Mouse (Mus musculus) erythroblast, adult 5-6 weeks (primary cell): ENCODE data around the gene Sult2a4. TPM values are rescaled to one million over a fixed set of nuclear protein-coding genes. Genes with fewer than 3 reads are reported as not detected.
"Not testable (repeated sequence)": the region's sequence is repeated elsewhere in the genome, so short reads cannot be mapped to it uniquely, and the experiment has no call there.

Experiments used
- ATAC-seq: replicated peaks from 2 replicates; pipeline ENCODE4 v1.8.0; 2016; ENCODE audit warnings: moderate number of reproducible peaks, mild to moderate bottlenecking, moderate TSS enrichment, inconsistent platforms; ENCODE audit not compliant: poor library complexity, low FRiP score, severe bottlenecking
- total RNA-seq, 2 experiments: library from RNA; stranded (forward) in 1 of 2; stranded (reverse) in 1 of 2; fragments of 150-400 nt in 1 of 2; fragments of 200-764, 138-1000 nt in 1 of 2; gene quantifications; 2 replicates each; pipeline versions ENCODE4 v1.2.3 to v1.2.4; 2015 to 2017; ENCODE audit warnings: low replicate concordance in 2 of 2

Gene Sult2a4
- total RNA-seq (2015; ENCODE audit: low replicate concordance): not detected in 2 replicates
- total RNA-seq (2017; ENCODE audit: low replicate concordance): not detected in 2 replicates

GRCm38 (mm10) chr7:13989507-13989906, at the start of gene Sult2a4:
TSS of gene Sult2a4 (minus strand) at chr7:13989607.
- ATAC-seq: not testable (repeated sequence)

GRCm38 (mm10) chr7:14030831-14031230, 41.4 kb upstream of the Sult2a4 start:
- not testable (repeated sequence) for ATAC-seq

- ATAC-seq: no peak
These were observed 23.7 kb upstream of the Sult2a4 start for GRCm38 (mm10) chr7:14013083-14013482.

- ATAC-seq: not testable (repeated sequence)
These were observed 21.3 kb upstream of the Sult2a4 start for GRCm38 (mm10) chr7:14010686-14011085.

Other genes starting within 250 kb of the Sult2a4 start
- gene Sult2a1, start 152.2 kb downstream of the Sult2a4 start, total RNA-seq (2015; ENCODE audit: low replicate concordance): not detected in 2 replicates
- gene Sult2a1, start 152.2 kb downstream of the Sult2a4 start, total RNA-seq (2017; ENCODE audit: low replicate concordance): not detected in 2 replicates
- not detected in 2 replicates for gene Sult2a3, start 133.4 kb upstream of the Sult2a4 start, total RNA-seq (2015; ENCODE audit: low replicate concordance)
- gene Sult2a3, start 133.4 kb upstream of the Sult2a4 start, total RNA-seq (2017; ENCODE audit: low replicate concordance): not detected in 2 replicates